Mouse (Mus musculus) gastrocnemius, adult 18-20 months (tissue): Measurements from ENCODE around the gene Evi5. TPM values are rescaled to one million over a fixed set of nuclear protein-coding genes. Genes with fewer than 3 reads are reported as not detected.

ENCODE experiments used
- DNase-seq: peaks from one replicate; pipeline ENCODE4 v3.0.0; 2021; ENCODE audit warnings: low spot score
- total RNA-seq, 2 experiments: library from RNA; stranded (reverse); gene quantifications; 2 replicates each; pipeline ENCODE4 v1.2.3; 2021

Gene Evi5
- total RNA-seq, 2 experiments from 2014 or later: 15.5 to 18.9 TPM

- no peak for DNase-seq
Observed at GRCm38 (mm10) chr5:107814651-107815050, 60.3 kb downstream of the Evi5 start.

DNA sequence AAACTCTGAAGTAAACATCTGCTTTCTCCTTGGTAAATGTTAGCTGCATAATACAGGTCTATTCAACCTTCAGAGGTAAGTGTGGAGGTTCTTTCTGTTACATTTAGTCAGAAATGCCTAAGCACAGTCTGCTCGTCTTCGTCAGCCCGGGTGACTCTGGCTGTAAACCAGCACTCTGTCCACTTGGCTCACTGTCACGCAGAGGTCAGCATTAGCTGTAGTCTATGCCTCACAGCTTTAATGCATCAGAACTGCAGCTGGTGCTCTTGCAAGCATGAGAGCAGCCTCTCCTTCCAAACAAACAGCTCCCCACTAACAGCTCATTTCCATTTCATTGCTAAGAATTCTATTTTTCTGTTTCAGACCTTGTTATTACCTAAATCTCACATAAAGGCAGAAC is 67.4 kb downstream of the Evi5 start:
- DNase-seq: peak; percentile 53

DNA sequence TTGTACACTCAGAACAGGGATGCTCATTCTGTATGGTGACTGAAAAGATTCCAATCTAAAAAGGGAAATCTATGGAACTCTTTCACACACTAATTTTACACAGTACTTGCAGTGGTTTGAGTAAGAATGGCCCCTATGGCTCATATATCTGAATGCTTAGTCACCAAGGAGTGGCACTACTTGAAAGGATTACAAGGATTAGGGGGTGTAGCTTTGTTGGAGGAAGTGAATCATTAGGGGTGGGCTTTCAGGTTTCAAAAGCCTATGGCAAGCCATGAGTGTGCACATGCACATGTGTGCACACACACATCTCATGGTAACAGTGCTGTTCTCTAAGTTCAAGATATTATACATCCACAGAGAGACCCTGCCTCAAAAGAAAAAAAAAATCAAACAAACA is 72.3 kb downstream of the Evi5 start:
- no peak for DNase-seq

GRCm38 (mm10) chr5:107801234-107801633 is 73.7 kb downstream of the Evi5 start:
- no peak for DNase-seq

DNA sequence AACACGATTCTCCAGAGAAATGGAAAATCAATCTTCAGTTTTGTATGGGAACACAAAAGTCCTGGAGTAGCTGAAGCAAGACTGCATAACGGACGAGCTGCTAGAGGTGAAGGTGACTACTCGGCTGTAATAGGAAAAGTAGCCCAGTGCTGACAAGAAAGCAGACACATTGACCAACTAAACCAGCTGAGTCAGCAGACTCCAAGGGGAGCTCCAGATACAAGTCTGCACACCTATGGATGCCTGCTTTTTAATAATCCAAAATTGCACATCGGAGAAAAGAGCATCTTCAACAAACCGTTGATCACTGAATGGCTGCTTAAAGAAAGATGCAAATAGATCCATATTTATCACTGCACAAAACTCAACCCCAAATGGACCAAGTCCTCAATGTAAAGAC is 76.6 kb downstream of the Evi5 start:
- no peak for DNase-seq

- no peak for DNase-seq
Observed at GRCm38 (mm10) chr5:107793927-107794326, 81.0 kb downstream of the Evi5 start.

DNA sequence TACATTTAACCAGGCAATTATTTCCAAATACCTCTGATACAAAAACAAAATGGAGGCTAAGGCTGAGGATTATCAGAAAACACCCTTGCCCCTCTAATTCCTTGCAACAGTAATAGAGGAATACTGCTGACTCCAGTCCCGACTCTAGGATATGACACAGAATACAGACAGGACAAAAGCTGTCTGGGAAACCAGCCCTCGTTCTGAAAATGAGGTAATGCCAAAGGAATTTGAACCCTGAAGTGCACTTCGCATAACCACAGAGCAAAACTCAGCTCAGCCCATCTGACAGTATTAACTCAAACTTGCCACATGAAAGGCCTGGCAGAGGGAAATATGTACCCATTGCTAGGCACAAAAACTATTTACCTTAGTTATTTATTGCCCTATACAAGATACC is 81.6 kb downstream of the Evi5 start:
- no peak for DNase-seq

DNA sequence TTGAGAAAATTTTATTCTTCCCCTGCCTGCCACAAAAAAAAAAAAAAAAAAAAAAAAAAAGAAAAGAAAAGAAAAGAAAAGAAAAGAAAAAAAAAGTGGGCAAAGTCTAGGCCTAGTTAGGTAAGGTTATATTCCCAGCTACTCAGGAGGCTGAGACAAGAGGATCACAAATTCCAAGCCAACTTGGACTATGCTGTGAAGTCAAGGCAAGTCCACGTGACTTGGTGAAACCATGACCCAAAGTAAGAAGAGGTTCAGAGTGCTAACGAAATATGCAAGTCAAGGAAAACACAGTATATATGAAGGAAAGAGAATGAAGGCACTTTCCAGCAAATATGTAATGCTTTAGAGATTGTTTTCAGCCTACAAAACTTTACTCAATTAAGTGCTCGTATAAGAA is 82.4 kb downstream of the Evi5 start:
- no peak for DNase-seq

DNA sequence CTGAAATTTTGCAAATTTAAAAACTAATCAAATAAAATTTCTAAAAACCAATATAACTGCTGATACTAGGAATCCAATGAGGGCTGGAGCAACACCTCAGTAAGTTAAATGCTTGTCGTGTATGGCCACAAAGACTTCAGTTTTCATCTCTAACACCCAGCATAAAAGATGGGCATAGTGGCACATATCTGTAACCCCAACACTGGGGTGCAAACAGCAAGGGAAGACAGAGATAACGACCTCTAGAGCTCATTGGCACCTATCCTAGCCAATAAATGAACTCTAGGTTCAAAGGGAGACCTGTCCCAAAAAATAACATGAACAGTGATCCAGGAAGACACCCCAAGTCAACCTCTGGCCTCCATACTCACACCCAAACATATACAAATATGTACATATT is 82.9 kb downstream of the Evi5 start:
- no peak for DNase-seq

- DNase-seq: peak; percentile 4
Observed at GRCm38 (mm10) chr5:107789492-107789891, 85.4 kb downstream of the Evi5 start.

DNA sequence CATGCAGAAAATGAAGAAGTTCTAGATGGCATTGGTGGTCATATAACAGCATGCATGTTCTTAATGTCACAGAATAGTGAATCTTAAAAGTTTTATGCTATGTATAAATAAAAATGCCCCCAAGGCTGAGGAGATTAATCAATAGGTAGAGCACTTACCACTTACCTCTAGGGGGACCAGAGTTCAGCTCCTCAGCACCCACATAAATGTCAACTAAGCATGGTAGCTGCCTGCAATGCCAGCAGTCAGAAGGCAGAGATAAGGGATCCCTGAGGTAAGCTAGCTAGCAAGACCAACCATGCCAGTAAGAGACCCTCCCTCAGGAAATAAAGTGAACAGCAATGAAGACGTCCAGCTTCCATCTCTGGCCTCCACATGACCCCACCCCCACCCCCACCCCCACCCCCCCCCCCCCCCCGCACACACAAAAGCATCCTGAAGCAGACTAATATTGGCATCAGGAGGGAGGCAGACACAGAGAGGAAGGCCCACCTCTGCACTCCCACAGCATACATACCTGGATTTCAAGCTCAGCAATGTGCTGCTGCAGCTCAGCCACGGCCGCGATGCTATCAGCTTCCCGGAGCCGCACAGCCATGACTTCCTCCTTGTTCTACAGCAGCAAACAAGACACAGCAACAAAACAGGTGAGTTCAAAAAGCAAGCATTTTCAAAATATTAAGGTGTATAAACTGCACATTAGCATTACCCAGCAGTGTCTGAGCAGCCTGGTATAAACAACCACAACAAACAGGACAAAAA is 87.0 kb downstream of the Evi5 start:
- DNase-seq: no peak

DNA sequence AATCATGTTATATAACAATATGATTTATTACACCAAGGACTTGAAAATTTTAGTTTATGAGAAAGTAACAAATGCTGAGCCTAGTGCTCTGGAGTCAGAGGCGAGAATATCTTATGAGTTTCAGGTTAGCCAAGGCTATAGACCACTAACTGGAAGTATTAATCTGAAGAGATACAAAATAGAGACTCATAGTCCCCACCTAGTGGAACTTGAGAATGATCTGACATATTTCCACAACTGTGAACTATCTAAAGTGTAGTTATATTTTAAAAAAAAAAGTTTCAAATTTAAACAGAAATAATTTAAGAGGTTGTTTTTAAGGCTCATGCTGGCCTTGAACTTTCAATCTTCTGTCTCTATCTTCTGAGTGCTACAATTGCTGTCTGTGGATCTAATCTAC is 92.5 kb downstream of the Evi5 start:
- no peak for DNase-seq

GRCm38 (mm10) chr5:107778763-107779162 is 96.1 kb downstream of the Evi5 start:
- DNase-seq: no peak

- no peak for DNase-seq
Observed at GRCm38 (mm10) chr5:107777545-107777830, 97.4 kb downstream of the Evi5 start.

DNA sequence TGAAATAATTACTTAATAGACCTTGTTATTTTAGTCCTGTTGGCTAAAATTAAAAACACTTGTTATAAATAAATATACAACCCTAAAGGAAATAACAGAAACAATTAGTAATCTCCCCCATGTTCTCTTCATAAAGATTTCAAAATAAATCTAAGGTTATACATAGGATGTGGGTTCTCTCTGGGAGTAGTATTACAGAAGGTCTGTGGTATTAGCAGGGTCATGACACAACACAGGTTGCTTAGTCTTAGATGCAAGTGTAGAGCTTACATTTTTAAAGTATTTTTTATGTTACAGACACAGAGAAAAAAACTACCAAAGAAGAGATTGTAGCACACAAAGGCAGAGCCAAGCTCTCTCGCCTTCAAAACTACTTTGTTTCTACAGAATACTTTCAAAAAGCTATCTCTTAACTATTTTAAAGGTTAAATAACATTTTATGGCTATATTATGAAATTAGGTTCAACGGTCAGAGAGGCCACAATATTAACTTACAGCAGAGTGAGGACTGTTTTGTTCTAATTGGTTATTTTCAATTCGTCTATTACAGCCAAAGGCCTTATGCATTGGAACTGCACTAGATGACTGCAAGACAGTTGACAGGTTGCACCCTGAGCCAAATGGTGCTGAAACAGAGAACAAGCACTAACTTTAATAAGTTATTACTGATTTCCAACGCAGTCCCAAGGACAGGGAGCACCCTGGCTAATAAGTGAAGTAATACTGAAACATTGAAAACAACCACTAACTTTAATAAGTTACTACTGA is 97.9 kb downstream of the Evi5 start:
- no peak for DNase-seq

DNA sequence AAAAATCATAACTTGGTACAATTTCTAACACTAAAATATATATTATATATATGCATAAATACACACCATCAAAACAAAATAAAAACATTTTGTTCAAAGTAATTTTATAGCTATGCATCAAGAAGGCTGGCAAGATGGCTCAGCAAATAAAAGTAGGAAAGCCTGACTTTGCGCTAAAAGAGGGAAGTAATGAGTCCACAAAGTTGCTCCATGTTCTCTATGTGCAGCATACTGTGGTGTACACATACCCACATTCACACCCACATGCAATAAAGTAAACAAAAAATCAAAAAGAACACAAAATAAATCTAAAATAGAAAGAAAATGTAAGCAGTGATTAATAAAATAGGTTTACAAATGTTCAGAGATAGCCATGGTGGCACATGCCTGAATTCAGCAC is 99.0 kb downstream of the Evi5 start:
- no peak for DNase-seq

DNA sequence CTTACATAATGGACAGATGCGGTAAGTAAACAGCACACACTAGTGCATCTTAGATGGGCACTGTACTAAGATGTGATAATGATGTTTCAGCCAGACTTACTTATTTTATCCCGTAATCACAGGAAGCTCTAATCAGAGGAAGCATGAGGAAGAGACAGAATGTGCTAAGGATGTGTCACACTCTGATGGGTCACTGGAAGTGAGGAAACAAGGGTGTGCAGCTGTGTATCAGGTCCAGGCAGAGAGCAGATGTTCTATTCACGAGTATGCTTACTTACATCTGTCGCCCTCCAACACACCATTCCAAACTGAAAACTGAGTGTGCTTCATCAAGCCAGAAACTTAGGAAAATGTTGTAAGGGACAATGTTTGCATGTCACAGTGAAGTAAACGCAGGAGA is 102.9 kb downstream of the Evi5 start:
- no peak for DNase-seq

- no peak for DNase-seq
Observed at GRCm38 (mm10) chr5:107768224-107768623, 106.7 kb downstream of the Evi5 start.

- no peak for DNase-seq
Observed at GRCm38 (mm10) chr5:107765946-107766345, 109.0 kb downstream of the Evi5 start.

GRCm38 (mm10) chr5:107764486-107764885 is 110.4 kb downstream of the Evi5 start:
- no peak for DNase-seq

DNA sequence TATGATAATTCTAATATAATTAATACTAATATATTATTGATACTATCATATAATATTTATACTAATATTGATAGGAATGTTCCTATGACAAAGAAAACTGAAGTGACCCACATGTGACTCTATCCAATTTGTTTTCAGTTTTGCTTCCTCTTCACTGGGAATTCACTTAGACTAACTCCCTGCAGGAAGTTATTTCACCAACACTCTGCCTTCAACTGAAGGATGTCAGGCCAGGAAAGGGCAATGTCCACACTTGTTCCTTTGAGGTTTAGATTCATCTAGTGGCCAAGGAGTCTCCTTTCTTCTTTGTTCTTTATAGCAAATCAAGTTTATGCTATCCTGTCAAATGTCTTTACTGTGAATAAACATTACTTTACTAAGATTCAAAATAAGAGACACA is 111.2 kb downstream of the Evi5 start:
- no peak for DNase-seq

DNA sequence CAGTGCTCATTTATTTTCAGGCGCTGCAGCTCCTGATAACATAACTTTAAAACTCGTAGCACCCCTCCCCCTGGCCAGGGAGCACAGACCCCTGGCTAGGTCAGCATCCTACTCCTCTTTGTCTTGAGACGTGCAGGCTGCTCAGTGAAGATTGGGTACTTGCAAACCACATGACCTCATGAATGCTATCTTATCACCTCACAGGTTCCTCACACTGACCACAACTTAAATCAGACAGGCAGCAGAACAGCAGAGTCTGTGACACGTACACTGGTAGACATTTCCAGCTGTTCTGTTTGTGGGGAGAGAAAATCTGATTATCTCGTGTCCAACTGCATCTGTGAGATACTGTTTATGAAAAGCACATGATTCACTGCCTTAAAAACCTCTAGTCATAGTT is 115.8 kb downstream of the Evi5 start:
- no peak for DNase-seq

- no peak for DNase-seq
Observed at GRCm38 (mm10) chr5:107756072-107756471, 118.8 kb downstream of the Evi5 start.
